9 mouse cellular contexts compared by ENCODE assay signal in genomic region chr10:13682565-13682964, GRCm38 (mm10).
DNase-seq lines count a peak whose midpoint lies in the region; ATAC-seq and TF ChIP-seq lines count a peak whose summit lies in the region.
"Had no signal": no experiment of that assay in that cellular context is flagged by ENCODE, and none has a peak within 500 bp of the region (broad histone marks: within the 10 kb centered on the region; RNA-seq: fewer than 3 reads in every experiment).

No protein-coding gene starts in this region.

- no peak overlapping the region for H3K4me2 ChIP-seq in hindbrain, postnatal 0 days (ENCODE audit: low read depth, low read length)
- no peak overlapping the region for H3K4me2 ChIP-seq in hindbrain, embryonic 12.5 days (replicated peaks)
- H3K4me2 ChIP-seq: limb, embryonic 15.5 days had no signal

- peak; percentile 67; the same call in 1 of the 2 replicates for ATAC-seq in hindbrain, postnatal 0 days
- ATAC-seq in hindbrain, embryonic 12.5 days (ENCODE audit: low FRiP score), result no peak
- ATAC-seq in hematopoietic stem cell, adult 5-6 weeks (replicated peaks in 1 of 2; ENCODE audit: insufficient read depth in 1 of 2, low FRiP score in 2 of 2, low TSS enrichment in 1 of 2, low read depth in 1 of 2, poor library complexity in 2 of 2, severe bottlenecking in 2 of 2), result peak; percentile 75 to 81
- no peak for ATAC-seq in erythroid progenitor cell, adult 5-6 weeks (replicated peaks; ENCODE audit: low FRiP score, poor library complexity, severe bottlenecking)

- no peak for TF ChIP-seq POLR2A in small intestine, adult 2 months (IDR thresholded peaks at IDR 0.05; ENCODE audit: low read depth, low read length)

- H3K4me1 ChIP-seq in hindbrain, postnatal 0 days (ENCODE audit: insufficient read depth, low read length), result no peaks in the 10 kb centered on the region
- no peaks in the 10 kb centered on the region for H3K4me1 ChIP-seq in hindbrain, embryonic 12.5 days
- no peaks in the 10 kb centered on the region for H3K4me1 ChIP-seq in small intestine, adult 2 months (ENCODE audit: control insufficient read depth, insufficient read depth, insufficient read length, low read length)

- 55% methylated on average over 3 of the region's 3 CpGs for WGBS in hindbrain, postnatal 0 days
- WGBS in hindbrain, embryonic 12.5 days, result 59% methylated on average over 3 of the region's 3 CpGs
- WGBS in small intestine, adult 2 months, result 81% methylated on average over 3 of the region's 3 CpGs

- H3K27ac ChIP-seq in hindbrain, postnatal 0 days, result no peak overlapping the region
- no peak overlapping the region for H3K27ac ChIP-seq in hindbrain, embryonic 12.5 days
- no peak overlapping the region for H3K27ac ChIP-seq in small intestine, adult 2 months (ENCODE audit: insufficient read depth, low read depth, low read length)
- H3K27ac ChIP-seq: limb, embryonic 15.5 days had no signal

- no peaks in the 10 kb centered on the region for H3K27me3 ChIP-seq in hindbrain, postnatal 0 days (ENCODE audit: insufficient read depth, low read length)
- H3K27me3 ChIP-seq in hindbrain, embryonic 12.5 days, result no peaks in the 10 kb centered on the region
- no peaks in the 10 kb centered on the region for H3K27me3 ChIP-seq in small intestine, adult 2 months (ENCODE audit: control insufficient read depth, insufficient read depth, low read length)
- H3K27me3 ChIP-seq: limb, embryonic 15.5 days had no signal

- no peaks in the 10 kb centered on the region for H3K36me3 ChIP-seq in hindbrain, postnatal 0 days (ENCODE audit: insufficient read depth, low read length)
- H3K36me3 ChIP-seq in hindbrain, embryonic 12.5 days, result no peaks in the 10 kb centered on the region
- H3K36me3 ChIP-seq in small intestine, adult 2 months (ENCODE audit: control insufficient read depth, insufficient read depth, low read length), result 0 out of 2 replicates have a peak, but pooled peaks cover 2% of the 10 kb centered on the region
- H3K36me3 ChIP-seq: limb, embryonic 15.5 days had no signal

- DNase-seq in hindbrain, postnatal 0 days (ENCODE audit: low spot score), result peak; percentile 69
- DNase-seq in A20 (ENCODE audit: low read depth, low spot score), result peak; percentile 16
- DNase-seq in brain, adult 2 months (ENCODE audit: low read depth, low spot score), result peak; percentile 80
- no peak for DNase-seq in gastrocnemius, postnatal 36 days

- intact Hi-C loops in gastrocnemius, postnatal 36 days (cut with DNase I), result no loop called here

- no peak overlapping the region for H3K4me3 ChIP-seq in hindbrain, postnatal 0 days (ENCODE audit: low read length)
- H3K4me3 ChIP-seq in hindbrain, embryonic 12.5 days, result no peak overlapping the region
- H3K4me3 ChIP-seq in small intestine, adult 2 months (ENCODE audit: low read depth, low read length), result no peak overlapping the region
- H3K4me3 ChIP-seq: limb, embryonic 15.5 days had no signal

- no peak overlapping the region for H3K9ac ChIP-seq in hindbrain, postnatal 0 days (replicated peaks; ENCODE audit: low read length)
- H3K9ac ChIP-seq in hindbrain, embryonic 12.5 days, result no peak overlapping the region
- H3K9ac ChIP-seq: limb, embryonic 15.5 days had no signal

- peak; percentile 62 for TF ChIP-seq CTCF in hindbrain, postnatal 0 days (IDR thresholded peaks at IDR 0.05; ENCODE audit: low read depth)
- TF ChIP-seq CTCF in small intestine, adult 2 months (IDR thresholded peaks at IDR 0.05; ENCODE audit: extremely low read depth, insufficient read length, insufficient replicate concordance, low read depth, low read length), result peak; percentile 16; the same call in 1 of the 2 replicates

- no peaks in the 10 kb centered on the region for H3K9me3 ChIP-seq in hindbrain, postnatal 0 days (ENCODE audit: low read length)
- no peaks in the 10 kb centered on the region for H3K9me3 ChIP-seq in hindbrain, embryonic 12.5 days (replicated peaks)
- H3K9me3 ChIP-seq: limb, embryonic 15.5 days had no signal

Comparison
In these comparisons a context has a peak if more than half of its experiments do, and no peak if none do; other contexts are left out.
1. ATAC-seq: peak in hindbrain, postnatal 0 days (single experiment) and hematopoietic stem cell, adult 5-6 weeks (2 of 2); none in hindbrain, embryonic 12.5 days (single experiment) and erythroid progenitor cell, adult 5-6 weeks (single experiment).
2. DNase-seq: peak in hindbrain, postnatal 0 days (single experiment), A20 (single experiment) and brain, adult 2 months (single experiment); none in gastrocnemius, postnatal 36 days (0 of 2).